Mouse (Mus musculus) liver, embryonic 16.5 days (tissue): ENCODE measurements at regions not wholly inside any gene's neighbourhood (a gene's known extent, or its start where the extent isn't known, plus 50 kb on each side); places are given as distances from the start of the nearest gene placed in this dataset.

Source experiments
- ATAC-seq: fragments of 200-750 bp; cut with Nextera tagmentation; 2 replicates; pipeline ENCODE4 v1.8.0; 2017; ENCODE audit warnings: low read depth, mild to moderate bottlenecking, moderate number of reproducible peaks, moderate library complexity
- H3K27ac ChIP-seq: fragments of 300-500 bp; sonication (generic); 2 replicates; pipeline ENCODE4 v1.5.1; 2014; ENCODE audit warnings: mild to moderate bottlenecking, low read length
- H3K27me3 ChIP-seq: fragments of 300-500 bp; sonication (generic); 2 replicates; pipeline ENCODE4 v1.6.1; 2014; ENCODE audit warnings: low read depth, low read length, mixed read lengths; ENCODE audit not compliant: control insufficient read depth, insufficient read depth
- H3K36me3 ChIP-seq: fragments of 300-500 bp; sonication (generic); 2 replicates; pipeline ENCODE4 v1.6.1; 2014; ENCODE audit warnings: mild to moderate bottlenecking; ENCODE audit not compliant: control insufficient read depth, insufficient read depth
- H3K4me1 ChIP-seq: fragments of 300-500 bp; sonication (generic); 2 replicates; pipeline ENCODE4 v1.6.1; 2014; ENCODE audit warnings: low read depth, low read length, mixed read lengths; ENCODE audit not compliant: control insufficient read depth
- H3K4me2 ChIP-seq: fragments of 300-500 bp; sonication (generic); 2 replicates; pipeline ENCODE4 v1.6.1; 2014; ENCODE audit warnings: low read depth, low read length, mixed read lengths
- H3K4me3 ChIP-seq: fragments of 300-500 bp; sonication (generic); 2 replicates; pipeline ENCODE4 v1.5.1; 2014; ENCODE audit warnings: low read depth, mild to moderate bottlenecking, low read length
- H3K9ac ChIP-seq: fragments of 300-500 bp; sonication (generic); 2 replicates; pipeline ENCODE4 v1.6.1; 2014; ENCODE audit warnings: low read depth, low read length
- H3K9me3 ChIP-seq: fragments of 300-500 bp; sonication (generic); replicated peaks from 2 replicates; pipeline ENCODE4 v1.6.1; 2016; ENCODE audit warnings: low read length; ENCODE audit not compliant: control insufficient read depth
- WGBS: fragments of 180-500 bp; shearing (Covaris S2); extraction: QIAGEN DNeasy Blood & Tissue Kit; methylation state at CpG from one replicate; pipeline ENCODE4 v1.1.7; 2014; ENCODE audit not compliant: insufficient replicate concordance; 5-methylcytosine and 5-hydroxymethylcytosine counted together

DNA sequence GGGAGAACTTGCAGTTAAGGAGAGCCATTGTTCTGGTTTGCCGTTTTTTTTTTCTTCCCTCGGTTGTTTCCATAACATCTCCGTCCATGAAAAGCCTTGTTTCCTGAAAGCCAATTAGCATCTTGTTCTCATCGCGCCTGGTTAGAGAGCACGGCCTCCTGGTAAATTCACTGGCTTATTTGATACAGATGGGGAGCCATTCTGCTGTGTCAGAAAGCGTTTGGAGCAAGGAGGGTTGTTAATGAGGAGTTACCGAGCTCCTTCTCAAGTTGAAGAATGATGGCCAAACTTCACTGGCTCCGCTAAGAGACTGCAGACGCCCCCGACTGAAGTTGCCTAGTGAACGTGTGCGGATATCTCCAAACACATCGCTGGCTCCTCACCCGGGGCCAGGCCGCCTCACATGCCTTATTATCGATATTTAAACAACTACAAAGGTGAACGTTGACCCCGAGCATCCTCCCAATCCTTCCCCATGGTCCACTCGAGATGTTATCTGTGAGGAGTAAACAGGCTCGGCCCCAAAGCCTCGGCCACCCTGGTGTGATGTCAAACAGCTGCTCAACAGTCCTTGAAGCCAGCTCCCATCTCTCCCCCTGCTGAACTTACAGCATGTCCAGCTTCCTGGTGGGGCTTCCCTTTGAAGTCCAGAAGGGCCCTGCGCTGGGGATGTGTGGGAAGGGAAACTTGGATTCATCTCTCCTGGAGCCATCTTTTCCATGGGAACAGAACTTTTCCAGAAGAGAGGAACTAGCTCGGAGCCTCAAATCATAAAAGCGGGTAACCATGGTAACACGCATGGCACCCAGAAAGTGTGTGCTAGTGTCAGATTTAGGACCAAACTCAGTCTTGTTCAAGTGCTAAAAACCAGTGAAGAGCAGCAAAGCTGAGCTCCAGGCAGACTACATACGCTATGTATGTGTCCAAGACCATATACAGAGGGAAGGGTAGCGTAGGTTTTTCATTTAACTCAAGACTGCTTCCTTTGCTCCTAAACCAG lies 190.0 kb upstream of the Tbx3 start:
- 40% methylated on average over 28 of the region's 28 CpGs for WGBS
- no peak for ATAC-seq

DNA sequence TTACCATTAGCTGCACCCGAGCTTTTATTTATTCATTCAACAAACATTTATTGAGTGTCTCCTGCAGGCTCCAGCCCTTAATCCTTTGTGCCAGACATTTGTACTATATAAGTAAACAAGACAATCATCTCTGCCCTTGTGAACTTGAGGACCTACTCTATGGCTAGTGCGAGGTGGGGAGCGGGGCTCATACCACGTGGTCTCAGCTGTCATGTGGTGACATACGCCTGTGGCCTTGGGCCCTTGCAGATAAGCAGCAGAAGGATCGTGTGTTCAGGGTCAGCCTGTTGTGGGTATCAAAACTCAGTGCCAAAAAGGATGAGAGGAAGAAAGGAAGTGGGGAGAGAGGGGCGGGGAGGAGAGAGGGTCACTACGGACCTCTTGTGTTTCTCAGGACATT lies 186.8 kb upstream of the Tbx3 start:
- ATAC-seq: no peak
- Histone ChIP-seq H3K4me3 (no peak overlapping the region), H3K36me3 (no peaks in the 10 kb centered on the region), H3K9ac (no peak overlapping the region), H3K27ac (no peak overlapping the region), H3K9me3 (no peaks in the 10 kb centered on the region), H3K4me1 (no peaks in the 10 kb centered on the region), H3K27me3 (no peaks in the 10 kb centered on the region), H3K4me2 (no peak overlapping the region)
- WGBS: 32% methylated on average over 8 of the region's 8 CpGs

More for the DNA sequence above, 190.0 kb upstream of the Tbx3 start:
- Histone ChIP-seq H3K9me3 (no peaks in the 10 kb centered on the region), H3K27me3 (no peaks in the 10 kb centered on the region), H3K36me3 (no peaks in the 10 kb centered on the region), H3K4me1 (no peaks in the 10 kb centered on the region), H3K9ac (no peak overlapping the region), H3K4me2 (no peak overlapping the region), H3K4me3 (no peak overlapping the region), H3K27ac (no peak overlapping the region)

DNA sequence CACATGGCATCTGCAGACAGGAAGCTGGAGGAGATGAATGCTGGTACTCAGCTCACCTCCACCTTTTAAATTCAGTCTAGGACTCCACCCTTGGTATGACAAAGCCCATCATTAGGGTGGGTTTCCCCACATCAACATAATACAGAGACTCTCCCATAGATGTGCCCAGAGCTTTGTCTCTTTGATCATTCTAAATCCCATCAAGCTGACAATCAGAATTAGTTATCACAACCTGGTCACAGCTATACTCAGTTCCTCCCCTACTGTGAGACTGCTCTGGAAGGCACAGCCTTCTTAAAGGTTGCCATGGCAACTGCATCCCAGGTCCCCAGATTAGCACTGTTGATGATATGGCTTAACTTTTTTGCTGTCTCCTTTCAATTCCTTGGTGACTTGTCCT lies 184.3 kb upstream of the Tbx3 start:
- H3K4me1 ChIP-seq: no peaks in the 10 kb centered on the region
- no peak for ATAC-seq
- H3K4me2 ChIP-seq: no peak overlapping the region
- no peak overlapping the region for H3K4me3 ChIP-seq
- H3K36me3 ChIP-seq: no peaks in the 10 kb centered on the region
- no peaks in the 10 kb centered on the region for H3K9me3 ChIP-seq
- no peak overlapping the region for H3K27ac ChIP-seq
- H3K9ac ChIP-seq: no peak overlapping the region
- no peaks in the 10 kb centered on the region for H3K27me3 ChIP-seq

DNA sequence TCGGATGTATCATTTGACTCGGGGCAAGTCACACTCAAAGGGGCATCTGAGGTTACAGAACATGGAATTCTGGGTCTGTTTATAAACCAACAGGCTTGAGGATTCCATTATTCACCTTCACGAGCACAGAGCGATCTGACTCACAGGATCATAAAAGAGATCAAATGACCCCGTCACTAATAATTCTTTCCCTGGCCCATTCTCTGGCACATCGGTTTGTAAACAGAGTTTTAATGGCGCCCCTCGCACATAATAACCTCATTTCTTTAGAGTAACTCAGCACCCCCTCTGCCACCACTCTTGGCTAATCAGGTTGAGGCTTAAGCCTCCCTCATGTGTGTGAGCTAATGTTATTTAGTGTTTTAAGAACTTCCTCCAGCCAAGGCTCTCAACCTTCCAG lies 183.3 kb upstream of the Tbx3 start:
- no peak for ATAC-seq
- H3K27ac ChIP-seq: no peak overlapping the region
- H3K9ac ChIP-seq: no peak overlapping the region
- H3K36me3 ChIP-seq: no peaks in the 10 kb centered on the region
- no peaks in the 10 kb centered on the region for H3K9me3 ChIP-seq
- no peaks in the 10 kb centered on the region for H3K4me1 ChIP-seq
- no peaks in the 10 kb centered on the region for H3K27me3 ChIP-seq
- no peak overlapping the region for H3K4me3 ChIP-seq
- no peak overlapping the region for H3K4me2 ChIP-seq
- WGBS: 43% methylated on average over 8 of the region's 8 CpGs

DNA sequence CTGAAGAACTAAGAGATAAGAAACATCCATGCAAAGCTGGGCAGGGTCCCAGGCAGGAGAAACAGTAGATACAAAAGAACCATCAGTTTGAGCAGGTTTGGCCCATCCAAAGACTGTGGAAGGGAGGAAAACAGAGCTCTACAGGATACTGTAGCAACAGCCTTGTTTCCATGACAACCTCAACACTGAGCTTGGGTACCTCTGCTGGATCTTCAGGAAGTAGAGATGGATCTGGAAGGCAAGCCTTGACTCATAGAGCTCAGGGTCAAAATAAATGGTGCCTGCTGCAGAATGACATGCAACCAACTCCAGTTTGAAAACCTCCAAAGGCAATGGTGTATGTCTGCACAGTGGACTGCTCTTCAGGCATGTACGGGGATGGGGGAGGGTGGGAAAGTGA lies 173.0 kb upstream of the Tbx3 start:
- 52% methylated on average over 1 of the region's 1 CpGs for WGBS
- Histone ChIP-seq H3K27ac (no peak overlapping the region), H3K9ac (no peak overlapping the region), H3K9me3 (no peaks in the 10 kb centered on the region), H3K4me2 (no peak overlapping the region), H3K27me3 (no peaks in the 10 kb centered on the region), H3K4me3 (no peak overlapping the region), H3K4me1 (no peaks in the 10 kb centered on the region), H3K36me3 (no peaks in the 10 kb centered on the region)
- no peak for ATAC-seq

DNA sequence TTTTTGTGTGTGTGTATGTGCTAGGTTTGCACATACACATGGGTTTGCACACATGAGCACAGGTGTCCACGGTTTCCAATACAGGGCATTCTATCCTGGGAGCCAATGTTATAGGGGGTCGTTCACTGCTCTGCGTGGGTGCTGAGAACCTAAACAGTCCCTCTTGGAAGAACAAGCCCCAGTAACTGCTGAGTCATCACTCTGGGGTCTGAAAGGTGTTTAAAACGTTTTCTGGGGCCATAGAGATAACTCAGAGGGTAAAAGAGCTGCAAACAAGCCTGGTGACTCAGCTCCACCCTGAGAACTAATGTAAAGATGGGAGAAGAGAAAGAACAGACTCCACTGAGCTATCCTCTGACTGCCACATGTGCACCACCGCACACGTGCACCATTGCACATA lies 172.0 kb upstream of the Tbx3 start:
- H3K36me3 ChIP-seq: no peaks in the 10 kb centered on the region
- H3K4me2 ChIP-seq: no peak overlapping the region
- H3K4me3 ChIP-seq: no peak overlapping the region
- H3K9me3 ChIP-seq: no peaks in the 10 kb centered on the region
- ATAC-seq: no peak
- H3K9ac ChIP-seq: no peak overlapping the region
- 39% methylated on average over 6 of the region's 6 CpGs for WGBS
- no peaks in the 10 kb centered on the region for H3K4me1 ChIP-seq
- no peak overlapping the region for H3K27ac ChIP-seq
- no peaks in the 10 kb centered on the region for H3K27me3 ChIP-seq

DNA sequence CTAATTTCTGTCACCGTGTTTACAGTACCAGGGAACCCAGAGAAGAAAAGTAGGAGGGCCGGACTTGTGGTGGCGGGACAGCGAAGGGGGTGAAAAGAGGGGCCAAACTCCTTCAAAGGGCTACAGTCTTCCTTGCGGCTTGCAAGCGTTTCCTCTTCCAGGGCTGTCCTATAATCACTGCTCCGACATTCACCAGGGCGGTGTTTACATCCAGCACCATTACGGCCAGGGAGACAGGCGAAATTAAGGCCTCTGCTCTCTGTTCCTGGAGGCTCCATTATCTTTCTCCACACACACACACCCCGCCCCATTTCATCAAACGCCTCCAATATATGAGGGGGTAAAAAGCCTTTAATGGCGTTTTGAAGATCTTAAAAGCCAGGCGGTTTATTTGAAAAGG lies 162.8 kb upstream of the Tbx3 start:
- Histone ChIP-seq H3K36me3 (no peaks in the 10 kb centered on the region), H3K4me1 (no peaks in the 10 kb centered on the region), H3K4me2 (no peak overlapping the region), H3K27ac (no peak overlapping the region), H3K9me3 (no peaks in the 10 kb centered on the region), H3K27me3 (no peaks in the 10 kb centered on the region), H3K4me3 (no peak overlapping the region), H3K9ac (no peak overlapping the region)
- ATAC-seq: no peak
- WGBS: 23% methylated on average over 14 of the region's 14 CpGs

DNA sequence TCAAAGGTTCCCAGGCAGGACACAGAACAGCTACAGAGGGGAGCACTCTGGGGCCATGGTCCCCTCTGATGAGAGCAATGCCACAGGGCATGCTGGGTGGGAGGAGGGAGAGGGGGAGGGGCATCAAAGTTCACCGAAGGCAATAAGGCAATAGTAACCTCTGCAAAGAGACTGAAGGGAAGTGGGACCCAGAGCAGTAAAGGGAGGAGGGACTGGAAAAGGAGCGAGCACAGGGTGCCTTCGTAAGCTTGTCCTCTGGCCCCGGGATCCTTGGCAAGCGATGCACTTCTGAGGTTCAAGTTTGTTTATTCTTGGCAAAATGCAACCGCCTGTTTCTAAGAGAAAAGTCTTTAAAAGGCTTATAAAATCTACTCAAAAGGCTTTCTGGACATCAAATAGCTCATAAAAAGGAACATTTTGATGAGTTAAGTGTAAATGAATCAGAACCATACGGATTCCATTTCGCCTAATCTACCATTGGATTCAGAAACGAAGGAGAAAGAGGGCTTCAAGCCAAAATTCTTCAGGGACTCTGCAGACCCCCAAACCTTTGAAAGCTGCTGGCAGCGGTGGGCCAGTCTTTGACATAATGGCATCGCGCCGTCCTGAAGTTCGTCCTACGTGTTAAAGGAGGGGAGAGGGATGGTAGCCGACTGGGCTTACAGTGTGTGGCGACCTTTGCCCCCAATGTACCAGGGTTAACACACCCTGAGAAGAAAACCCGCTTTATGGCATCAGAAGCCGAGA lies 151.8 kb upstream of the Tbx3 start:
- H3K4me1 ChIP-seq: no peaks in the 10 kb centered on the region
- H3K9me3 ChIP-seq: no peaks in the 10 kb centered on the region
- WGBS: 70% methylated on average over 19 of the region's 19 CpGs
- no peaks in the 10 kb centered on the region for H3K36me3 ChIP-seq
- H3K27me3 ChIP-seq: no peaks in the 10 kb centered on the region
- no peak overlapping the region for H3K9ac ChIP-seq
- no peak overlapping the region for H3K4me3 ChIP-seq
- no peak overlapping the region for H3K4me2 ChIP-seq
- no peak overlapping the region for H3K27ac ChIP-seq
- ATAC-seq: no peak

DNA sequence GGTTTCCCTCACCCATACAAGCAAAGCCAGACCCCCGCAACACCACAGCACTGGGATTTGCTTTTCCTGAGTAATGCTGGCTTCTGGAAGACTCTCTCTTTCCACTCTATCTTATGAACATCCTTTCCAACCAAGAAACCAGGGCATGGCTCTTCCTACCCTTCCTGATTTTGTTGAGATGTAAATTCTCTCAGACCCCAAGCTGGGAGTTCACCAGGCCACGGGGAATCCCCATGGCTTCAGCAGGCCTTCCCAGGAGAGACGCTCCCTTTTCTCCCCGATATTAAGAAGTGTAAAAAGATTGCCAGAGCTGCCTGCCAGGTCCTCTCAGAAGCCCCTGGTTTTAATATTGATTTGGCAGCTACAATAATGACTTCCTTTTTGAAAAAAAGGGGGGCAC lies 146.3 kb upstream of the Tbx3 start:
- no peak for ATAC-seq
- whole genome bisulfite sequencing: 35% methylated on average over 4 of the region's 4 CpGs
- Histone ChIP-seq H3K27me3 (no peaks in the 10 kb centered on the region), H3K27ac (no peak overlapping the region), H3K36me3 (no peaks in the 10 kb centered on the region), H3K4me2 (no peak overlapping the region), H3K4me1 (no peaks in the 10 kb centered on the region), H3K4me3 (no peak overlapping the region), H3K9me3 (no peaks in the 10 kb centered on the region), H3K9ac (no peak overlapping the region)
